Mouse (Mus musculus) embryonic stem cell, embryonic (primary cell): ENCODE data around the gene Lats1.
"Not testable (repeated sequence)": the region's sequence is repeated elsewhere in the genome, so short reads cannot be mapped to it uniquely, and the experiment has no call there.

Experiments
- CTCF ChIA-PET, 4 experiments: fragments of 300-600 bp in 2 of 4; fragments of 350-600 bp in 2 of 4; sonication (Branson Sonifier 250); formaldehyde crosslinking; loops; one replicate each; lab custom pipeline; 2022; ENCODE audit warnings: inconsistent platforms in 2 of 4; lab: Charles Lee
- POLR2A ChIA-PET, 4 experiments: fragments of 300-600 bp in 2 of 4; fragments of 350-600 bp in 2 of 4; sonication (Branson Sonifier 250); formaldehyde crosslinking; loops; one replicate each; lab custom pipeline; 2022; ENCODE audit warnings: antibody characterized with exemption in 4 of 4, inconsistent platforms in 1 of 4; lab: Charles Lee

The Lats1 gene

DNA sequence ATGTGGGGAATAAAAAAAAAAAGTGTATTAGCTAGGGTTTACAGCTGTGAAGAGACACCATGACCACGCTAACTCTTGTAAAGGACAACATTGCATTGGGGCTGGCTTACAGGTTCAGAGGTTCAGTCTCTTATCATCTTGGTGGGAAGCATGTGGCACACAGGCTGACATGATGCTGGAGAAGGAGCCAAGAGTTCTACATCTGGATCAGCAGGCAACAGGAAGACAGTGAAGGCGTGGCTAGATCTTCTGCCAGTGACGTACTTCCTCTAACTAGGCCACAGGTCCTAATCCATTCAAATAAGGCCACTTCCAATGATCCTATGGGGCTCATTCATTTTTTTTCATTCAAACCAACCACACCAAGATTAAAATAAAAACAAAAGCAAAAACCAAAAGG is 19.1 kb downstream of the Lats1 start:
- CTCF ChIA-PET = no interaction called here
- POLR2A ChIA-PET = interaction anchor here in 3 of 4 experiments (0.7 to 4.2 kb wide), 5 partner anchors 15 to 1409 kb away, joined by 3 to 17 read pairs (median 9); partner anchors contain the start of gene Katna1 (in 2 of the 3)

DNA sequence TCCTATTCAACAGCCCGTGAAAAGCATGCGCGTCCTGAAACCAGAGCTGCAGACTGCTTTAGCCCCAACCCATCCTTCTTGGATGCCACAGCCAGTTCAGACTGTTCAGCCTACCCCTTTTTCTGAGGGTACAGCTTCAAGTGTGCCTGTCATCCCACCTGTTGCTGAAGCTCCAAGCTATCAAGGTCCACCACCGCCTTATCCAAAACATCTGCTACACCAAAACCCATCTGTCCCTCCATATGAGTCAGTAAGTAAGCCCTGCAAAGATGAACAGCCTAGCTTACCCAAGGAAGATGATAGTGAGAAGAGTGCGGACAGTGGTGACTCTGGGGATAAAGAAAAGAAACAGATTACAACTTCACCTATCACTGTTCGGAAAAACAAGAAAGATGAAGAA is 21.6 kb downstream of the Lats1 start:
- POLR2A ChIA-PET = interaction anchor here in 2 of 4 experiments (1.1 to 3.3 kb wide), 8 partner anchors 9 to 101 kb away, joined by 3 to 14 read pairs (median 6); partner anchors contain the start of genes Katna1 (in 1 of the 2), Lats1 (in 1 of the 2) and Pcmt1 (in 1 of the 2)
- CTCF ChIA-PET = interaction anchor here in 1 of 4 experiments (0.9 kb wide), 1 partner anchor 31 kb away, joined by 3 read pairs; no protein-coding TSS in a partner anchor

DNA sequence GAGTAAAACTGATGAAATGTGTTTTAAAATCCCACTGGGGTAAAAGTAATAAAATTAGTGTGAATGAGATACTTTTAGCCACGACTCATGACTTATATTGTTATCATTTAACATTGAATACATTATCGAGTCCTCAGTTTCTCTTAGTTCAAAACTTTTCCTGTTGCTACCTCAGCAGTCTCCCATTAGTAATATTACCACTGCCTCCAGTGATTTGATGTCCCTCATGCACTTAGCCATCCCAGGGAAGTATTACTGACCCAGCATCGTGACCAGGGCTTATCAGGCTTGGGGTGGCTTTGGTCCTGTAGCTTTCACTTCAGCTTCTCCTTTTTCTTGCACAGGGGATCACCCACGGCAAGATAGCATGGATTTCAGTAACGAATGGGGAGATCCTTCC is 29.1 kb downstream of the Lats1 start:
- POLR2A ChIA-PET = interaction anchor here in 2 of 4 experiments (0.6 to 2.3 kb wide), 6 partner anchors 10 to 269 kb away, joined by 3 to 8 read pairs (median 4); partner anchors contain the start of gene Katna1 (in 2 of the 2)
- CTCF ChIA-PET = interaction anchor here in 1 of 4 experiments (0.6 kb wide), 1 partner anchor 718 kb away, joined by 3 read pairs; no protein-coding TSS in a partner anchor

DNA sequence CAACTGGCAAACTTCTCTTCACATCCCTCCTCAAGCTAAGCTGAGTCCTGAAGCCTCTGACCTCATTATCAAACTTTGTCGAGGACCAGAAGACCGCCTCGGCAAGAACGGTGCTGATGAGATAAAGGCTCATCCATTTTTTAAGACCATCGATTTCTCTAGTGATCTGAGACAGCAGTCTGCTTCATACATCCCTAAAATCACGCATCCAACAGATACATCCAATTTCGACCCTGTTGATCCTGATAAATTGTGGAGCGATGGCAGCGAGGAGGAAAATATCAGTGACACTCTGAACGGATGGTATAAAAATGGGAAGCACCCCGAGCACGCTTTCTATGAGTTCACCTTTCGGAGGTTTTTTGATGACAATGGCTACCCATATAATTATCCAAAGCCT is 31.5 kb downstream of the Lats1 start:
- ChIA-PET CTCF (no interaction called here), POLR2A (interaction anchor here in 2 of 4 experiments (1.3 to 2.3 kb wide), 2 partner anchors 13 to 14 kb away, joined by 3 to 10 read pairs; partner anchors contain the start of gene Katna1 (in 2 of the 2))

DNA sequence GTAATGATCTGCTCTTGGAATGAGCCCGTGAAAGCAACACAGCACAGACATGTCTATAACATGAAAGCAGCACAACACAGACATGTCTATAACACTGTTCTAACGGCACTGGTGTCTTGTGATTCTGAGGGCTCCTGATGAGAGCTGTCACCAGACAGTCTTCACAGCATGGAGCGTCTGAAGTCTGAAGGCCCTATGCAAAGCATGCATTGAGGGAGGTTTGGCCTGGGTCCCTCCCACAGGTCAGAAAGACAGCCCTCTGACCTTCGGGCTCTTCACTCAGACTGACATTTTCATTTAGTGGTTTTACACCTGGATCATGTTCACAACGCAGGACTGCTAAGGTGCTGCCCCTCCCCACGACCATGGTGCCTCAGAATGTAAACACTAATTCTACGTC is 34.0 kb downstream of the Lats1 start:
- ChIA-PET CTCF (interaction anchor here in 1 of 4 experiments (0.6 kb wide), 1 partner anchor 16 kb away, joined by 3 read pairs; no protein-coding TSS in a partner anchor), POLR2A (interaction anchor here in 3 of 4 experiments (0.5 to 4.2 kb wide), 15 partner anchors 10 to 124 kb away, joined by 3 to 31 read pairs (median 4); partner anchors contain the start of genes Katna1 (in 2 of the 3), Lats1 (in 1 of the 3), Lrp11 (in 1 of the 3) and Nup43 (in 1 of the 3))

DNA sequence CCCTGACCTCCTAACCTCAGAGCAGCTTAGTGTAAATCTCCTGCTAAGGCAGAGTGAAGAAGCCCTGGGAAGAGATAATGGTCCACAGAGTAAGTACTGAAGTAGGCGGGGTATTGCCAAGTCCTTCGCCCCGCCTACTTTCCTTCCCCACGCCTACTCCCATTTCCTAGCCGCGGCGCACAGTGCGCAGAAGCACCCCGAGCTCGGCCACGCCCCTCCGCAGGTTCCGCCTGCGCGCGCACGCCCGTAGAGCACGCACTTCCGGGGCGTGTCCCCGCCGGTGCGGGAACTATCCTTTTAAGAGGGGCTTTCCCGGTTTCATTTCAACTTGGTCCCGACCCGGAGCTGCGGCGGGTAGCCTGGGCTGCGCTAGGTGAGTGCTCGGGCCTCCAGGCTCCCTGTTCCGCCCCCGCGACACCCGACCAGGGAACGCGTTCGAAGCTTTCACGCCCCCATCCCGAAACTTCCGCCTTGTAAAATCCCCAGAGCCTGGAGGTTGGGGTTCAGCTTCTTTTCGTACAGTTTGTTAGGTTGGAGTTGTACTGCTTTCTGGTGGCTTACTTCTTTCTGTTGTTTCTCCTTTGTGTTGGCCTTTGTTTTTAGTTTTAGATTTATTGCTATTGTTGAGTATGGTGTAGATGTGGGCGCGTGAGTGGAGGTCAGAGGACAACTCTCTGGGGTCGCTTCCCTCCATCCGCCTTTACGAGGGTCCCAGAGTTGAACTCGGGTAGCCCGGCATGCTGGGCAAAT is 44.9 kb downstream of the Lats1 start, which contains the start of gene Katna1:
Gene Katna1 (plus strand): TSS at position 250 of the 750 bp plus-strand sequence.
- ChIA-PET CTCF (interaction anchor here in 1 of 4 experiments (0.5 to 0.7 kb wide), 2 partner anchors 8 to 59 kb away, joined by 3 to 4 read pairs; no protein-coding TSS in a partner anchor), POLR2A (interaction anchor here in 3 of 4 experiments (0.6 to 3.1 kb wide), 84 partner anchors 8 to 1920 kb away, joined by 3 to 45 read pairs (median 4); partner anchors contain the start of genes Fbxo5 (in 2 of the 3), Ginm1 (in 2 of the 3), Lats1 (in 2 of the 3) and Lrp11 (in 2 of the 3))

DNA sequence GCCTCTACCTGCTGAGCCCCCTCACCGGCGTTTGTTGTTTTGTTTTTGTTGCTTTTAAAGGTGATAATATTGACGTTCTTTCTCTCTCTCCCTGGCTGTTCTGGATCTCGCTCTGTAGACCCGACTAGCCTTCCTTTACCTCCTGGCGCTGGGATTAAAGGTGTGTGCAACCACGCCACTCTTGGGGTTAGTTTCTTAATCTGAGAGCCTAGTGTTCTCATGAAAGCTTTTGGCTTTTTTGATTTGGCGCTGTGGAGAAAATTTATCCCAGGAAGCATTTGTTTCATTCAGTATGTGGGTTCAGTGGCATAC is 45.4 kb downstream of the Lats1 start:
- ChIA-PET CTCF (interaction anchor here in 1 of 4 experiments (0.5 kb wide), 1 partner anchor 58 kb away, joined by 4 read pairs; no protein-coding TSS in a partner anchor), POLR2A (interaction anchor here in 3 of 4 experiments (0.7 to 3.1 kb wide), 65 partner anchors 8 to 1921 kb away, joined by 3 to 45 read pairs (median 5); partner anchors contain the start of genes Lats1 (in 2 of the 3), Lrp11 (in 2 of the 3), Nup43 (in 2 of the 3) and Pcmt1 (in 2 of the 3))

DNA sequence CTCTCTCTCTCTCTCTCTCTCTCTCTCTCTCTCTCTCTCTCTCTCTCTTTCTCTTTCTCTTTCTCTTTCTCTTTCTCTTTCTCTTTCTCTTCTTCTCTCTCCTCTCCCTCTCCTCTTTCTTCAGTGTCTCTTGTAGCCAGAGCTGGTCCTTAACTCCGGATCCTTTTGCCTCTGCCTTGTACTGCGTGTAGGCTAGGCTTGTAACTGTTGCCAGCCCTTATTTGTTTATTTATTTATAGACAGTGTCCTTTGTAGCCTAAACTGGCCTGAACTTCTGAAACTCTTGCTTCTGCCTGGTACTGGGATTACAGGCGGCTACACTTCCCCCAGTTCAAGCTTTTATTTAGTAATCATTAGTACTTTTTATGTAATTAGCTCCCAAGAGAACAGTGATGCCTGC is 46.0 kb downstream of the Lats1 start:
- POLR2A ChIA-PET = interaction anchor here in 3 of 4 experiments (0.6 to 3.1 kb wide), 20 partner anchors 10 to 111 kb away, joined by 3 to 45 read pairs (median 9); partner anchors contain the start of genes Ginm1 (in 1 of the 3), Nup43 (in 1 of the 3) and Ppil4 (in 1 of the 3)
- CTCF ChIA-PET = no interaction called here

DNA sequence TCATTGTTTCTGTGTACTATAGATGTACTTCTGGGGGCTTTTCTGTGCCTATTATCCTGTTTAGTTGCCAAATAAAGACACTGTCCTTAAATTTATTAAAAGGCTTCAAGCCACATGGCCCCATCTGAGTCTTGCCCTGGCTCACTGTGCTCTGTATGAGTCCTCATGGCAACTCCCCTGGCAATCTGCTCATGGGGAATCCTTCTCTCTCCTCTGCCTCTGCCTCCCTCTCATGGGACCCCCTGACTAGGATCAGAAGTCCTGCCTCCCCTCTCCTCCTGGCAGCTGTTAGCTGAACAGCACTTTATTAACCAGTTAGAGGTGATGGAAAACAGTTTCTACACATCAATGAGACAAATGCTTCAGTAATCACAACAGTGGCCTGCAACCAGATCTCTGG is 50.6 kb downstream of the Lats1 start:
- CTCF ChIA-PET = no interaction called here
- POLR2A ChIA-PET = interaction anchor here in 1 of 4 experiments (3.1 kb wide), 1 partner anchor 8 kb away, joined by 18 read pairs; no protein-coding TSS in a partner anchor

DNA sequence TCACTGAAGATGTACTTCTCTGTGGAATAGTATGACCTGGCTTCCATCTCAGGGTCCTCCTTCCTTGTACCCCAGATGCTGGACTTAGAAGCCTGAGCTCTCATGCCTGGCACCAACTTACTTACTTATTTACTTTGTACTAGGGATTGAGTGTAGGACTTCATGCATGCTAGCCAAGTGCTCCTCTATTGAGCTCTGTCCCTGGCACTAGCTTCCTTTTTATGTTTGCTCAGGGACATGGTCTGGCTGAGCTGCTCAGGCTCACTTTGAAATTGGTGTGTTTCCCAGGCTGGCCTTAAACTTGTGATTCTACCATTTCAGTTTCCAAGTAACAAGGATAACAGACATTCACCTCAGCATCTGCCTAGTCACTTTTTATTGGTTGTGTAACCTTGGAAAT is 56.1 kb downstream of the Lats1 start:
- ChIA-PET POLR2A (interaction anchor here in 3 of 4 experiments (0.8 to 8.2 kb wide), 6 partner anchors 9 to 75 kb away, joined by 3 to 45 read pairs (median 6); partner anchors contain the start of genes Katna1 (in 3 of the 3) and Ginm1 (in 1 of the 3)), CTCF (no interaction called here)

DNA sequence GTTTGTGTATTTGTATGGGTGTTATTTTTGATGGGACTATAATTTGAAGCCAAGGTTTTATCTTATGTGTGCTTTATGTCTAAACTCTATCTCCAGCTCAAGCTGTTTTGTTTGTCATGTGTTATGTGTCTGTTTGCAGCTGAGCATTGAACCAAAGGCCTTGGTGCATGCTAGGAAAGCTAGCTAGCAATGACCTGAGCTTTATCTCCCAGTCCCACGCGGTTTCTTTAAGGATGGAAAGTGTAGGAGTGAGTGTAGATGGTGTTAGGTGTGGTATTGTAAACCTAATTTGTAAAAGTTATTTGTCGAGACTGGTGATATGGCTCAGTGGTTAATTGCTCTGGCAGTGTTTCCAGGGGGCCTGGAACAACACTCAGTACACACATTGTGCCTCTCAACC is 56.9 kb downstream of the Lats1 start:
- POLR2A ChIA-PET = interaction anchor here in 2 of 4 experiments (0.8 to 8.2 kb wide), 7 partner anchors 8 to 129 kb away, joined by 3 to 45 read pairs (median 5); partner anchors contain the start of genes Katna1 (in 2 of the 2) and Ginm1 (in 1 of the 2)
- CTCF ChIA-PET = no interaction called here

DNA sequence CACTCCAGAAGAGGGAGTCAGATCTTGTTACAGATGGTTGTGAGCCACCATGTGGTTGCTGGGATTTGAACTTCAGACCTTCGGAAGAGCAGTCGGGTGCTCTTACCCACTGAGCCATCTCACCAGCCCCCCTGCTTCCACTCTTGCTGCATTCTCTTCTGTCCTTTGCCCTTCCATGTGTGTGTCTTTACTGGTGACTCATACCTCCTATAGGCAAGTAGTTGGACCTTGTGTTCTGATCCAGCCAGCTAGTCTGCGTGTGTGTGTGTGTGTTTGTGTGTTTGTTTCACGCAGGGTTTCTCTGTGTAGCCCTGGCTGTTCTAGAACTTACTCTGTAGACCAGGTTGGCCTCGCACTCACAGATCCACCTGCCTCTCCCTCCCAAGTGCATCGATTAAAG is 64.5 kb downstream of the Lats1 start:
- POLR2A ChIA-PET = interaction anchor here in 1 of 4 experiments (1.3 to 2.7 kb wide), 2 partner anchors 19 to 41 kb away, joined by 3 to 11 read pairs; partner anchors contain the start of gene Katna1

DNA sequence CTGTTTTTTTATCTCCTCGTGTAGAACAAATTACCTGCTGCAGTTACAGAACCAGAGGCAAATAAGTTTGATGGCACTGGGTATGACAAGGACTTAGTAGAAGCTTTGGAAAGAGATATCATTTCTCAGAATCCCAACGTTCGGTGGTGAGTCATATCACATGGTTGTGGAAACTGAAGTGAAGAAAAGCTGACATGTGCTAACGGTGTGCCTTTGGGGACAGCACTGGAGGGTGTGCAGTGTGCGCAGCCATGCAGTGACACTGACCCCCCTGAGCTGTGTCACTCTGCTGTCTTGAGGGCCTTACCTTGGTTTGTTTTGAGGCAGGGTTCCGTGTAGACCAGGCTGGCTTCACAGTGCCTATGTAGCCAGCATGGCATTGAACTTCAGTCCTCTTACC is 67.7 kb downstream of the Lats1 start:
- ChIA-PET CTCF (interaction anchor here in 1 of 4 experiments (0.6 kb wide), 1 partner anchor 153 kb away, joined by 3 read pairs; no protein-coding TSS in a partner anchor), POLR2A (interaction anchor here in 1 of 4 experiments (0.6 to 1.4 kb wide), 2 partner anchors 10 to 464 kb away, joined by 3 to 6 read pairs; no protein-coding TSS in a partner anchor)

More for the DNA sequence above, 64.5 kb downstream of the Lats1 start:
- CTCF ChIA-PET = not testable (repeated sequence)

DNA sequence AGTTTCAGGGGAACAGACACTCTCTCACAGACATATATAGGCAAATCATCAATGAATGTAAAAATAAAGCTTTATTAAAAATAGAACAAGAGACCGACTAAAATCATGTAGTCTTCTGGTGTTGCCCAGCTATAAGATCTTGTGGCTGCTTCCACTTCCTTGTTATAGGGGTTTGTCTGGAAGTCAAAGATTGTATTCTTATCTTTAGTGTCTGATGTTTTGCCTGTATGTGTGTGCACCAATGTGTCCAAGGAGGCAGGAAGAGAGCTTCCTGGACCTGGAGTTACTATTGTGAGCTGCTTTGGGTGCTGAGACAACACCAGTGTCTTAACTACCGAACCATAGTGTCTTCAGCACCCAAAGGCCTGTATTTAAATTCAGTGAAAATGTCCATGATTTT is 76.5 kb downstream of the Lats1 start:
- ChIA-PET POLR2A (interaction anchor here in 2 of 4 experiments (0.9 to 2.9 kb wide), 4 partner anchors 8 to 35 kb away, joined by 3 to 7 read pairs (median 5); partner anchors contain the start of genes Katna1 (in 2 of the 2), Ginm1 (in 1 of the 2) and Ppil4 (in 1 of the 2)), CTCF (no interaction called here)
